Comparison of ENCODE assay signal across 7 mouse cellular contexts in genomic region chr2:34526527-34527371, GRCm38 (mm10).
DNase-seq lines count a peak whose midpoint lies in the region; ATAC-seq lines count a peak whose summit lies in the region.

No protein-coding gene starts in this region.

- no peak overlapping the region for H3K4me3 ChIP-seq in embryonic facial prominence, embryonic 13.5 days
- no peak overlapping the region for H3K4me3 ChIP-seq in midbrain, embryonic 13.5 days (replicated peaks)

- peaks cover 54% of the 10 kb centered on the region for H3K4me1 ChIP-seq in embryonic facial prominence, embryonic 13.5 days
- H3K4me1 ChIP-seq in midbrain, embryonic 13.5 days (replicated peaks): peaks cover 32% of the 10 kb centered on the region

- H3K9me3 ChIP-seq in embryonic facial prominence, embryonic 13.5 days: no peaks in the 10 kb centered on the region
- H3K9me3 ChIP-seq in midbrain, embryonic 13.5 days: no peaks in the 10 kb centered on the region

- intact Hi-C loops in left cerebral cortex, postnatal 36 days (cut with DNase I): loop anchor here (10.0 kb wide), 1 partner anchor 552 kb away; no protein-coding TSS in a partner anchor

- H3K27me3 ChIP-seq in embryonic facial prominence, embryonic 13.5 days: no peaks in the 10 kb centered on the region
- no peaks in the 10 kb centered on the region for H3K27me3 ChIP-seq in midbrain, embryonic 13.5 days

- DNase-seq in ovary, adult 18-20 months (ENCODE audit: low spot score): peak; percentile 85
- no peak for DNase-seq in ovary, postnatal 14 days (ENCODE audit: low spot score)
- DNase-seq in heart, postnatal 4 days: peak; percentile 32
- DNase-seq in left cerebral cortex, postnatal 36 days (ENCODE audit: low spot score in 2 of 2): no peak

- H3K27ac ChIP-seq in embryonic facial prominence, embryonic 13.5 days: peak overlapping the region; percentile 79
- H3K27ac ChIP-seq in midbrain, embryonic 13.5 days: peak overlapping the region; percentile 9; the same call in 1 of the 2 replicates

- H3K36me3 ChIP-seq in embryonic facial prominence, embryonic 13.5 days: no peaks in the 10 kb centered on the region
- H3K36me3 ChIP-seq in midbrain, embryonic 13.5 days: no peaks in the 10 kb centered on the region

- H3K9ac ChIP-seq in embryonic facial prominence, embryonic 13.5 days: no peak overlapping the region
- no peak overlapping the region for H3K9ac ChIP-seq in midbrain, embryonic 13.5 days (replicated peaks)

- peak; percentile 77 for ATAC-seq in embryonic facial prominence, embryonic 13.5 days (ENCODE audit: insufficient number of reproducible peaks, insufficient read depth, low FRiP score, low TSS enrichment, low read depth)
- no peak; the same call in 1 of the 2 replicates for ATAC-seq in midbrain, embryonic 13.5 days
- ATAC-seq in erythroblast, adult 5-6 weeks (replicated peaks; ENCODE audit: low FRiP score, poor library complexity, severe bottlenecking): no peak

- peak overlapping the region; percentile 36 for H3K4me2 ChIP-seq in embryonic facial prominence, embryonic 13.5 days
- H3K4me2 ChIP-seq in midbrain, embryonic 13.5 days (replicated peaks): no peak overlapping the region

- 22% methylated on average over 15 of the region's 15 CpGs for WGBS in embryonic facial prominence, embryonic 13.5 days
- 53% methylated on average over 15 of the region's 15 CpGs for WGBS in midbrain, embryonic 13.5 days

Comparison
In these comparisons a context has a peak if more than half of its experiments do, and no peak if none do; other contexts are left out.
1. DNase-seq: peak in ovary, adult 18-20 months (single experiment) and heart, postnatal 4 days (single experiment); none in ovary, postnatal 14 days (single experiment) and left cerebral cortex, postnatal 36 days (0 of 2).